Mouse (Mus musculus) liver, embryonic 13.5 days (tissue): ENCODE measurements around the gene Pnpla8. TPM values are rescaled to one million over a fixed set of nuclear protein-coding genes. Genes with fewer than 3 reads are reported as not detected.
A peak's percentile ranks its signal among the peaks of the same experiment; 100 is the strongest.
"Not testable (repeated sequence)": the region's sequence is repeated elsewhere in the genome, so short reads cannot be mapped to it uniquely, and the experiment has no call there.

Source experiments
- ATAC-seq: fragments of 200-750 bp; cut with Nextera tagmentation; 2 replicates; pipeline ENCODE4 v1.8.0; 2017; ENCODE audit warnings: low read depth, mild to moderate bottlenecking, moderate number of reproducible peaks, moderate library complexity
- DNase-seq: peaks from one replicate; pipeline ENCODE4 v3.0.0; 2022
- H3K27ac ChIP-seq: fragments of 300-500 bp; sonication (generic); 2 replicates; pipeline ENCODE4 v1.5.1; 2015; ENCODE audit warnings: moderate library complexity, mild to moderate bottlenecking, inconsistent platforms
- H3K27me3 ChIP-seq: fragments of 300-500 bp; sonication (generic); 2 replicates; pipeline ENCODE4 v1.6.1; 2015; ENCODE audit warnings: mild to moderate bottlenecking, inconsistent platforms
- H3K36me3 ChIP-seq: fragments of 300-500 bp; sonication (generic); 2 replicates; pipeline ENCODE4 v1.6.1; 2015; ENCODE audit warnings: mild to moderate bottlenecking, inconsistent platforms
- H3K4me1 ChIP-seq: fragments of 300-500 bp; sonication (generic); replicated peaks from 2 replicates; pipeline ENCODE4 v1.6.1; 2015; ENCODE audit warnings: inconsistent platforms
- H3K4me2 ChIP-seq: fragments of 300-500 bp; sonication (generic); 2 replicates; pipeline ENCODE4 v1.6.1; 2015; ENCODE audit warnings: inconsistent platforms, mild to moderate bottlenecking, moderate library complexity
- H3K4me3 ChIP-seq: fragments of 300-500 bp; sonication (generic); replicated peaks from 2 replicates; pipeline ENCODE4 v1.5.1; 2015; ENCODE audit warnings: mild to moderate bottlenecking, inconsistent platforms
- H3K9ac ChIP-seq: fragments of 300-500 bp; sonication (generic); 2 replicates; pipeline ENCODE4 v1.6.1; 2015; ENCODE audit warnings: mild to moderate bottlenecking, inconsistent platforms
- H3K9me3 ChIP-seq: fragments of 300-500 bp; sonication (generic); replicated peaks from 2 replicates; pipeline ENCODE4 v1.6.1; 2016; ENCODE audit warnings: inconsistent platforms
- WGBS: fragments of 180-500 bp; shearing (Covaris S2); methylation state at CpG from one replicate; pipeline ENCODE4 v1.1.7; 2015; ENCODE audit not compliant: insufficient replicate concordance; 5-methylcytosine and 5-hydroxymethylcytosine counted together
- polyA plus RNA-seq: library from polyadenylated mRNA; unstranded; fragments of >200 nt; fragmentation: Nextera tagmentation; extraction: Ambion mirVana; gene quantifications from 2 replicates; pipeline ENCODE4 v1.2.1, GENCODE M21; 2015

The Pnpla8 gene
- polyA plus RNA-seq, 1 experiment from 2014 or later: 22.5 TPM

DNA sequence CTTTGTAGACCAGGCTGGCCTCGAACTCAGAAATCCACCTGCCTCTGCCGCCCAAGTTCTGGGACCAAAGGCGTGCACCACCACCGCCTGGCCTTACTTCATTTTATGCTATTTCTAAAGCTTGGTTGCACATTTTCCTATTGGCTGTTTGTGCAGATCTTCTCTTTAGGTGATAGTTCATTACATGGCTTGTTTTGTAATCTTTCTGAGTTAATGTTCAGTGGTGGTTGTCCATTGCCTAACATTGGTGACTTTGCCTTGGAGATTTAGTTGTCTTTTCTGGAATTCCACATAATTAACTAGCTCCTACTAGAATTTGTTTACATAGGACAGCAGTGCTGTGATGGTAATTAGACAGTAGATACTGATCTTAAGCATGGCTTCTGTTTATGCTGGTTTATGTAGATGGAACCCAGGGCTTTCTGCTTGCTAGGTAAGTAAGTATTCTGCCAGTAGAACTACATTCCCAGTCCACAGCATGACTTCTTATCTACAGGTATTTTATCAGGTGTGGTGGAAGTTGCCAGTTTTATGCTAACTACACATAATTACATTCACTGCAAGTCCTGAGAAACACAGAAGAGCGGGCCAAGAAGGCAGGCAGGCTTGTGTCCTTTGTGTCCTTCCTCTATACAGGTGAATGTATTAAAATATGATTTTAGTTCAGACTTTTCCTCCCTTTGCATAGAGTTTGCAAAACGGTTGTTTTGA, 53.1 kb downstream of the Pnpla8 start:
- no peaks in the 10 kb centered on the region for H3K9me3 ChIP-seq
- no peak for ATAC-seq
- 78% methylated on average over 6 of the region's 6 CpGs for WGBS
- H3K27ac ChIP-seq: no peak overlapping the region
- no peak overlapping the region for H3K9ac ChIP-seq
- H3K27me3 ChIP-seq: no peaks in the 10 kb centered on the region
- no peak for DNase-seq
- no peaks in the 10 kb centered on the region for H3K36me3 ChIP-seq
- no peak overlapping the region for H3K4me2 ChIP-seq
- peaks cover 12% of the 10 kb centered on the region for H3K4me1 ChIP-seq
- H3K4me3 ChIP-seq: no peak overlapping the region

DNA sequence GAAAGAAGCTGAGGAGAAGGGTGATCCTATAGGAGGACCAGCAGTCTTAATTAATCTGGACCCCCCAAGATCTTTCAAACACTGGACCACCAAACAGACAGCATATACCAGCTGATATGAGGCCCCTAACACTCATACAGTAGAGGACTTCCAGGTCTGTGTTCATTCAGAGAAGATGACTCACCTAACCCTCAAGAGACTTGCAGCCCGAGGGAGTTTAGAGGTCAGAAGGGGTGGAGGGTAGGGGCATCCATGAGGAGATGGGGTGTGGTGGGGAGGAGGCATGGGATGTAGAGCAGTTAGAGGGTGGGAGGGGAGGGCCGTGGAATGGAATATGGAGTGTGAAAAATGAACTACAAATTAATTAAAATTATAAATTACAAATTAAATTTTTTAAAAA, 59.0 kb downstream of the Pnpla8 start:
- 37% methylated on average over 2 of the region's 2 CpGs for WGBS
- not testable (repeated sequence) for H3K4me2 ChIP-seq, H3K9ac ChIP-seq, H3K36me3 ChIP-seq, ATAC-seq, H3K27me3 ChIP-seq, H3K27ac ChIP-seq, H3K9me3 ChIP-seq, H3K4me3 ChIP-seq, DNase-seq, H3K4me1 ChIP-seq

DNA sequence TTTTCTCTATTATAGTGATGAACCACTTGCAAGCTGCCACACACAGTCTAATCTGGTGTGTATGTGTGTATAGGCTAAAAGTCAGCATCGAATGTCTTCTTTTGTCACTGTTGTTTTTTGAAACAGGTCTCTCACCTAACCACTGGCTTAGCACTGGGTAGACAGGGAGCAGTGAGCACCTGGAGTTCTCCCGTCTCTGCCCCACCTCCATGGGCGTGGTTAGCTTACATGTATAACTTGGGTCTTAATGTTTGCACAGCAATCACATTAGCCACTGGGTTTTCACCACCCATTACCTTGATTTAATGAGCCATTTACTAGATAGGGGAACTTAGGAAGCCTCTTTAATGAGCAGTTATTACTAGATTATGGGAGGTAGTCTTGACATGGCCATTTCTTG, 60.4 kb downstream of the Pnpla8 start:
- H3K4me1 ChIP-seq: no peaks in the 10 kb centered on the region
- 0 out of 2 replicates have a peak, but pooled peaks cover 7% of the 10 kb centered on the region for H3K36me3 ChIP-seq
- H3K9me3 ChIP-seq: no peaks in the 10 kb centered on the region
- no peak overlapping the region for H3K9ac ChIP-seq
- H3K27me3 ChIP-seq: no peaks in the 10 kb centered on the region
- no peak for ATAC-seq
- no peak overlapping the region for H3K4me3 ChIP-seq
- H3K4me2 ChIP-seq: no peak overlapping the region
- WGBS: 63% methylated on average over 3 of the region's 3 CpGs
- no peak for DNase-seq
- no peak overlapping the region for H3K27ac ChIP-seq

DNA sequence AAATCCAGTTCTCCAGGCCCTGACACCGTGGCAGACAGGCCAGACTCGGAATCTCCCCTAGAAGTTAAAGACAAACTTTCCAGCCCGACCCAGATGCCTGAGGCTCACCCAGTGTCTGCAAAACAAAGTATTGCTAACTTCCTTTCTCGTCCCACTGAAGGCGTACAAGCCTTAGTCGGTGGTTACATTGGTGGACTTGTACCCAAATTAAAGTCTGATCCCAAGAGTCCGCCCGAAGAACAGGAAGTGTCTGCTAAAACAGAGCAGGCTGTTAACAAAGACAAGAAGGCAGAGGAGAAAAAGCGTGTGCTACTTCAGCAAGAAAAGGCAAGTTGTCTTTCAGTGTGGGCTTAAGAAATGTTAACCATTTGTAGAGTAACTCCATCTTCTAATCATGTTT, 62.2 kb downstream of the Pnpla8 start:
- DNase-seq (no peak), ATAC-seq (no peak)
- no peak overlapping the region for H3K4me2 ChIP-seq
- no peak overlapping the region; the same call in 1 of the 2 replicates for H3K27ac ChIP-seq
- WGBS: 28% methylated on average over 9 of the region's 9 CpGs
- H3K9ac ChIP-seq: no peak overlapping the region
- no peaks in the 10 kb centered on the region for H3K4me1 ChIP-seq
- no peaks in the 10 kb centered on the region for H3K27me3 ChIP-seq
- H3K4me3 ChIP-seq: no peak overlapping the region
- 0 out of 2 replicates have a peak, but pooled peaks cover 7% of the 10 kb centered on the region for H3K36me3 ChIP-seq
- H3K9me3 ChIP-seq: no peaks in the 10 kb centered on the region

DNA sequence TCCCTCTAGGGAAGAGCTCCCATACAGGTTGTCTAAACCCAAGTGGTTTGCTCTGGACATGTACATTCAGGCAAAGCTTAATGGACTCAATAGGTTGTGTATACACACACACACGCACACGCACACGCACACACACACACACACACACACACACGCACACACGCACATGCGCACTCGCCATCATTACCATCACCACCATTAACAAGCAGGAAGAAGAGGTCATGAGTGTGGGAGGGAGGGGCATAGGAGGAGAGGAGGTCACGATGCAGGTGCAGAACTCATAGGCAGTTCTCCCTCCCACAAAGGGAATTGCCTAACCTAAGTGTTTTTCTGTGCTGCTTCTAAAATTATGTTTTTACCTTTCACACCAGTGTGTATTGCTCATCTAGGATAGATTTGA, 65.8 kb downstream of the Pnpla8 start:
- no peaks in the 10 kb centered on the region for H3K27me3 ChIP-seq
- H3K9ac ChIP-seq: no peak overlapping the region
- peaks cover 16% of the 10 kb centered on the region; the same call in 1 of the 2 replicates for H3K36me3 ChIP-seq
- no peak overlapping the region for H3K4me2 ChIP-seq
- H3K4me1 ChIP-seq: no peaks in the 10 kb centered on the region
- ATAC-seq: no peak
- no peaks in the 10 kb centered on the region for H3K9me3 ChIP-seq
- no peak overlapping the region for H3K27ac ChIP-seq
- 87% methylated on average over 8 of the region's 8 CpGs for WGBS
- no peak for DNase-seq
- no peak overlapping the region for H3K4me3 ChIP-seq

DNA sequence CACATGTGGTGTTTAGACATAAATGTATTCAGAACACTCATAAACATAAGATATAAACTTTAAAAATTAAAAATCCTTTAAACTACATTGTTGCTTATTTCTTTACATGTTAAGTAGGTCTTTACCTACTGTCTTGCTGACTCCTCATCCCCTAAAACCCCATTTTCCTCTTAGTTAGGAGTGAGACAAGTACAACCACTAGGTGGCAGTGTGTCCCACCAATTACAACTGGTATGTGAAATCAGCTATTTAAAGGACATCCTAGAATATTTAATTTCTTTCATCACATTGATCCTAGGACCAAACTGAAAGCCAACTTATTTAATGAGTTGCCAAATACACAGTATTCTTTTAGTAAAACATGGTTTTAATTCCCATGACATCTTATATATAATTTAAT, 71.1 kb downstream of the Pnpla8 start:
- Histone ChIP-seq H3K27ac (no peak overlapping the region), H3K4me2 (no peak overlapping the region), H3K4me1 (no peaks in the 10 kb centered on the region), H3K27me3 (no peaks in the 10 kb centered on the region), H3K9ac (no peak overlapping the region), H3K9me3 (no peaks in the 10 kb centered on the region), H3K4me3 (no peak overlapping the region), H3K36me3 (peaks cover 16% of the 10 kb centered on the region; the same call in 1 of the 2 replicates)
- DNase-seq (peak; percentile 21), ATAC-seq (no peak)

DNA sequence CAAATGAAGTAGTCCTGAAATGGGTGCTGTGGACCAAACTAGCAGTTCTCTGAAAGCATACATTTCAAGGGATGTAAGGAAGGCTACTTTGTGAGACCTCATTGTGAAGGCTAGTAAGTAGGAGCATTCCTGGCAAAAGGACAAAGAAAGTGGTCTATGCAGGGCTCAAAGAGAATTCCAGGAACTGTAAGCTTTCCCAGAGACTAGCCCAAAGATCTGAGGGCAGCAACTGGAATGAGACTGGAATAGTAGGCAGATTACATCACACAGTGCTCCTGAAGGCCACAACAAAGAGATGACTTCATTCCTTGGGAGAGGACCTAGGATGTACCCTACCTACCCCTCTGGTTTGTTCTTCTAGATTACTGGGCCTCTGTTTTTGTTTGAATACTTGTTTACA, 79.6 kb downstream of the Pnpla8 start:
- Histone ChIP-seq H3K9ac (no peak overlapping the region), H3K27me3 (no peaks in the 10 kb centered on the region), H3K4me2 (no peak overlapping the region), H3K4me1 (no peaks in the 10 kb centered on the region), H3K9me3 (no peaks in the 10 kb centered on the region), H3K36me3 (peaks cover 10% of the 10 kb centered on the region; the same call in 1 of the 2 replicates), H3K4me3 (no peak overlapping the region), H3K27ac (no peak overlapping the region)
- DNase-seq: no peak
- ATAC-seq: no peak

DNA sequence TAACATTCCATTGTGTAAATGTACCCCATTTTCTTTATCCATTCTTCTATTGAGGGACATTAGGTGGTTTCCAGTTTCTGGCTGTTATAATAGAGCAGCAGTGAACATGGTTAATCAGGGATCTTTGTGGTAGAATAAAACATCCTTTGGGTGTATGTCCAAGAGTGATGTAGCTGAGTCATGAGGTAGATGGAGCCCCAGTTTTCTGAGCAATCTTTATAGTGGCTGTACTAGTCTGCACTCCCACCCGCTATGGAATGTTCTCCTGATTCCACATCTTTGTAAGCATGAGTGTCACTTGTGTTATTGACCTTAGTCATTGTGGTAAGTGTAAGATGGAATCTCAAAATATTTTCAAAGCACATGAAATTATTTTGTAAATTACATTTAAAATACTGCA, 82.8 kb downstream of the Pnpla8 start:
- peaks cover 11% of the 10 kb centered on the region for H3K36me3 ChIP-seq
- H3K4me2 ChIP-seq: no peak overlapping the region
- H3K9ac ChIP-seq: no peak overlapping the region
- DNase-seq (no peak), ATAC-seq (no peak)
- WGBS: 82% methylated on average over 1 of the region's 1 CpGs
- no peaks in the 10 kb centered on the region for H3K27me3 ChIP-seq
- H3K4me3 ChIP-seq: no peak overlapping the region
- no peaks in the 10 kb centered on the region for H3K4me1 ChIP-seq
- no peak overlapping the region for H3K27ac ChIP-seq
- H3K9me3 ChIP-seq: no peaks in the 10 kb centered on the region

DNA sequence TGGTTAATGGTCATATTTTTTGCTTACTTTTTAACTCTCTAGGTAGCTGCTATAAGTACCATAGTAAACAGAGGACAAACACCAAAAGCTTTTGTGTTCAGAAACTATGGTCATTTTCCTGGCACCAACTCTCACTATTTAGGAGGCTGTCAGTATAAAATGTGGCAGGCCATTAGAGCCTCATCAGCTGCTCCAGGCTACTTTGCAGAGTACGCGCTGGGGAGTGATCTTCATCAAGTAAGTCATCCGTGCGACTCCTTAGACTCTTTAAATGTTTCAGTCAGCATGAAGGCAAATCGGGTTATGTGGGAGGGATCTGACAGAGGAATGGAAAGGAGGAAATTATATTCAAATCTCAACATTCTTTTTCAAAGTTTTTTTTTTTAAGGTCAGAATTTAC, 83.7 kb downstream of the Pnpla8 start:
- no peak for ATAC-seq
- WGBS: 83% methylated on average over 5 of the region's 5 CpGs
- DNase-seq: no peak
- H3K4me1 ChIP-seq: no peaks in the 10 kb centered on the region
- no peaks in the 10 kb centered on the region for H3K27me3 ChIP-seq
- no peak overlapping the region for H3K9ac ChIP-seq
- H3K4me2 ChIP-seq: no peak overlapping the region
- no peak overlapping the region for H3K4me3 ChIP-seq
- H3K36me3 ChIP-seq: peaks cover 11% of the 10 kb centered on the region
- H3K27ac ChIP-seq: no peak overlapping the region
- H3K9me3 ChIP-seq: no peaks in the 10 kb centered on the region

DNA sequence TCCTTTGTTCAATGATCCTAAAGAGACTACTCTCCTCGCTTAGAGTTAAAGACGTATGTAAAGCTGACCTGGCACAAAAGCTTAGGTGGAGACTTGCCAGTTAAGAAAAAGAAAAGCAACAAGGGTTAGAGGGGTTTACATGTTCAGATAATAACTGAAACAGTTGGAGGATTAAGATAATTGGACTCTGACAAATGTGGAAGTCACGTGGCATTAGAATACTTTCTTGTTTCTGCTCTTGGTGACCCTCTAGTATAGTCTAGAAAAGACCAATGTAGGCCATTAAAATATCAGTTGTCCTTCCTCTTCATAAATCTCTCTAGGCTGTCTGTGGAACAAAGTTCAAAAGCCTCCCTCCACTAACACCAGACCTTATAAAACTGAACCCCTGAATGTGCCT, 87.1 kb downstream of the Pnpla8 start:
- H3K27me3 ChIP-seq: no peaks in the 10 kb centered on the region
- no peaks in the 10 kb centered on the region for H3K4me1 ChIP-seq
- H3K36me3 ChIP-seq: peaks cover 13% of the 10 kb centered on the region
- no peak overlapping the region for H3K27ac ChIP-seq
- DNase-seq: no peak
- no peak overlapping the region for H3K4me2 ChIP-seq
- no peaks in the 10 kb centered on the region for H3K9me3 ChIP-seq
- WGBS: 70% methylated on average over 3 of the region's 3 CpGs
- H3K9ac ChIP-seq: no peak overlapping the region
- no peak for ATAC-seq
- H3K4me3 ChIP-seq: no peak overlapping the region

DNA sequence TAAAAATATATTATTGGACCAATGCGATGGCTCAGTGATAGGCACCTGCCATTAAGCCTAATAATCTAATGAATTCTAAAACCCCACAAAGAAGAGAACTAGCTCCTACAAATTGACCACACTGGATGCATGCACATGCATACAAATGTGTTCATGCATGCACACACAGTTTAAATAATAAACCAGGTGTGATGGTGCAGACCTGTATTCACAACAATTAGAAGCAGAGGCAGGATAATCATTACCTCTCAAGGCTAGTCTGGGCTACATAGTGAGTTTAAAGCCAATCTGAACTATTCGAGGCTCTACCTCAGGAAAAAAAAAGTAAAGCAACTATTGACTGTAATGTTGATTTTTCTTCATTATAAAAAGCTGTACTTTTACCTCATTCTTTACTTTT, 94.0 kb downstream of the Pnpla8 start:
- no peaks in the 10 kb centered on the region for H3K27me3 ChIP-seq
- no peak overlapping the region for H3K4me3 ChIP-seq
- no peaks in the 10 kb centered on the region for H3K9me3 ChIP-seq
- H3K36me3 ChIP-seq: 0 out of 2 replicates have a peak, but pooled peaks cover 2% of the 10 kb centered on the region
- ATAC-seq: no peak
- no peak overlapping the region for H3K4me2 ChIP-seq
- H3K9ac ChIP-seq: no peak overlapping the region
- no peak for DNase-seq
- H3K27ac ChIP-seq: no peak overlapping the region
- no peaks in the 10 kb centered on the region for H3K4me1 ChIP-seq
- 79% methylated on average over 2 of the region's 2 CpGs for WGBS

DNA sequence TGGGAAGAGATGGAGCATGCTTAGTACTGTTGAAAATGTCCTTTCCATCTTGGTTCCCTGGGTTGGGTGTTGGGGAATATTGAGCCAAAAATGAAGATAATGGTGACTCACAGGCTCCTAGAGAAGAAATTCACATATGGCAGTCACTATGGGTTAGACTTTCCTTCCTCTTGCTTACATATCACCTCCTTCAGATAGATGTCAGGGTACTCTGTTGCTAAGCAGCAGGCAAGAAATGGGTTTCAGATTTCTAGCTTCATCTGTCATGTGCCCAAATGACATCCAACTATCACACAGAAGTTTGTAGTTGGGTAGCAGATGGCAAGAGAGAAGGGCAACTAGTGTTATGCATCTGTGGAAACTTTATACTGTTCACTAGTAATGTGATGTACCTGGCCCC, 103.9 kb downstream of the Pnpla8 start:
- ATAC-seq (no peak), DNase-seq (no peak)
- H3K9ac ChIP-seq: no peak overlapping the region
- H3K27ac ChIP-seq: no peak overlapping the region
- H3K4me1 ChIP-seq: peaks cover 9% of the 10 kb centered on the region; the same call in 1 of the 2 replicates
- peaks cover 29% of the 10 kb centered on the region for H3K27me3 ChIP-seq
- no peaks in the 10 kb centered on the region for H3K9me3 ChIP-seq
- no peak overlapping the region for H3K4me2 ChIP-seq
- no peak overlapping the region for H3K4me3 ChIP-seq
- no peaks in the 10 kb centered on the region for H3K36me3 ChIP-seq
